Mouse (Mus musculus) limb, embryonic 15.5 days (tissue): ENCODE data around the gene Msantd3. TPM values are rescaled to one million over a fixed set of nuclear protein-coding genes. Genes with fewer than 3 reads are reported as not detected.

Experiments used
- ATAC-seq: fragments of 200-750 bp; cut with Nextera tagmentation; 2 replicates; pipeline ENCODE4 v1.8.0; 2017; ENCODE audit warnings: low read depth, moderate TSS enrichment; ENCODE audit not compliant: insufficient number of reproducible peaks, low FRiP score, low TSS enrichment
- H3K27ac ChIP-seq: fragments of 300-500 bp; sonication (generic); 2 replicates; pipeline ENCODE4 v1.5.1; 2015; ENCODE audit warnings: moderate library complexity, mild to moderate bottlenecking, inconsistent platforms
- H3K27me3 ChIP-seq: fragments of 300-500 bp; sonication (generic); 2 replicates; pipeline ENCODE4 v1.6.1; 2015; ENCODE audit warnings: inconsistent platforms
- H3K36me3 ChIP-seq: fragments of 300-500 bp; sonication (generic); 2 replicates; pipeline ENCODE4 v1.6.1; 2015; ENCODE audit warnings: inconsistent platforms
- H3K4me1 ChIP-seq: fragments of 300-500 bp; sonication (generic); 2 replicates; pipeline ENCODE4 v1.6.1; 2015; ENCODE audit warnings: inconsistent platforms
- H3K4me2 ChIP-seq: fragments of 300-500 bp; sonication (generic); 2 replicates; pipeline ENCODE4 v1.6.1; 2015; ENCODE audit warnings: mild to moderate bottlenecking, inconsistent platforms
- H3K4me3 ChIP-seq: fragments of 300-500 bp; sonication (generic); 2 replicates; pipeline ENCODE4 v1.5.1; 2015; ENCODE audit warnings: mild to moderate bottlenecking, inconsistent platforms
- H3K9ac ChIP-seq: fragments of 300-500 bp; sonication (generic); 2 replicates; pipeline ENCODE4 v1.6.1; 2015; ENCODE audit warnings: inconsistent platforms
- H3K9me3 ChIP-seq: fragments of 300-500 bp; sonication (generic); 2 replicates; pipeline ENCODE4 v1.6.1; 2016; ENCODE audit warnings: inconsistent platforms
- WGBS: fragments of 180-500 bp; shearing (Covaris S2); methylation state at CpG from one replicate; pipeline ENCODE4 v1.1.7; 2015; 5-methylcytosine and 5-hydroxymethylcytosine counted together
- polyA plus RNA-seq: library from polyadenylated mRNA; unstranded; fragments of >200 nt; fragmentation: Nextera tagmentation; extraction: Ambion mirVana; gene quantifications from 2 replicates; pipeline ENCODE4 v1.2.1, GENCODE M21; 2015

Msantd3 gene
- polyA plus RNA-seq, 1 experiment from 2014 or later, result 25.6 TPM

DNA sequence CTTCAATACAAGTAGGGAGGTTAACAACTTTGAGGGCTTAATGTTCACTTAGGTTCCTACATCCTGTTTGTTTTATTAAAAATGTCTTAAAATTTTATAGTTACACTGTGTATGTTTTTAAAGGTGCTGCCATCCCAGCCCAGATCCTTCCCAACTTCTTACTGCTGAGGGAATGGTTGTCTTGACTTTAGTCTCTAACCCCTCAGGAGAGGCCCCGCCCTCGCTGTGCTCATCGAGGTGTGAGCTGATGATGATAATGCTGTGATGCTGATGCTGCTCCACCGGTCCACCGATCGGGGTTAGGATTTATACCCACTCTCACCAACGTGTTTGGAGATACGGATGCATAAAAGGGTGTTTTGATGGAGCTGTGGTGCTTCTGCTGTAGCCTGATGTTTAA is 22.1 kb downstream of the Msantd3 start:
- Histone ChIP-seq H3K4me1 (0 out of 2 replicates have a peak, but pooled peaks cover 4% of the 10 kb centered on the region), H3K9ac (no peak overlapping the region), H3K27me3 (no peaks in the 10 kb centered on the region), H3K36me3 (peaks cover 33% of the 10 kb centered on the region), H3K27ac (no peak overlapping the region), H3K4me2 (no peak overlapping the region), H3K4me3 (no peak overlapping the region), H3K9me3 (no peaks in the 10 kb centered on the region)
- no peak for ATAC-seq
- 81% methylated on average over 8 of the region's 8 CpGs for WGBS

DNA sequence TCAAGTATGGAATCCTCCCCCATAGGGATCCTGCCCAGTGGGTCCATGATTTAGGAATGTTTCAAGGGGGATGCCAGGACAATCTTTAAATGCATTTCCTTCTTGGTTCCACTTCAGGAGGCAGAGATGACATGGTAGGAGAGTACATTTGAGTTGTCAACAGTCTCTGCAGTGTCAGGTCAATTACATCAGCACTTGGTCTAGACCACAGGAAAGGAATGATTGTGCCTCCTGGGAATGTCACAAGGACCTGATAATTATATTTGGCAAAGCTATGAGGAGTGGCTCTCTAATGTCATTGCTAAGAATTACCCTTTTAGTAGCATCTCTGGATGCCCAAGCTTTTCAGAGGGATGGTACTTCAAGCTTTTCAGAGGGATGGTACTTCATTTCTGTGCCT is 25.2 kb downstream of the Msantd3 start:
- peaks cover 22% of the 10 kb centered on the region for H3K36me3 ChIP-seq
- H3K9me3 ChIP-seq, result no peaks in the 10 kb centered on the region
- H3K4me1 ChIP-seq, result peaks cover 1% of the 10 kb centered on the region; the same call in 1 of the 2 replicates
- H3K27ac ChIP-seq, result no peak overlapping the region
- ATAC-seq, result no peak
- H3K27me3 ChIP-seq, result no peaks in the 10 kb centered on the region
- H3K4me2 ChIP-seq, result no peak overlapping the region
- H3K9ac ChIP-seq, result no peak overlapping the region
- no peak overlapping the region for H3K4me3 ChIP-seq

DNA sequence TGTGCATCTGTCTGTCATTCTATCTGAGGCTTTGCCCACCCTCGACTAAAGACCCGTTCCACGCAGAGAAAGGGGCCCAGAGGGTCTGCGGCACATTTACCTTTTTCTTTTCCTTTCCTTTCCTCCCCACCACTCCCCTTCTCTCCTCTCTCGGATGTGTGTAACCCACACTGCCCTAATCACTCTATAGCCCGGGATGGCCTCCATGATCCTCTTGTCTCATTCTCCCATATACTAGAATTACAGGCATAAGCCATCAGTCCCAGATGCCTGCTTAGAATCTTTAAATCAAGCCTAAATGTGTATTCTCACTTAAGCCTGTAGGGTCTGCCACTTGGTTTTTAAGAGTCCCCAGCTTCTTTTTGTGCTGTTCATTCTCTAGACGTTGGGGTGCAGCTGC is 36.6 kb downstream of the Msantd3 start:
- no peaks in the 10 kb centered on the region for H3K36me3 ChIP-seq
- H3K9me3 ChIP-seq, result no peaks in the 10 kb centered on the region
- H3K9ac ChIP-seq, result no peak overlapping the region
- H3K4me1 ChIP-seq, result no peaks in the 10 kb centered on the region
- ATAC-seq, result no peak
- no peak overlapping the region for H3K4me3 ChIP-seq
- WGBS, result 78% methylated on average over 7 of the region's 7 CpGs
- H3K4me2 ChIP-seq, result no peak overlapping the region
- no peaks in the 10 kb centered on the region for H3K27me3 ChIP-seq
- H3K27ac ChIP-seq, result no peak overlapping the region

DNA sequence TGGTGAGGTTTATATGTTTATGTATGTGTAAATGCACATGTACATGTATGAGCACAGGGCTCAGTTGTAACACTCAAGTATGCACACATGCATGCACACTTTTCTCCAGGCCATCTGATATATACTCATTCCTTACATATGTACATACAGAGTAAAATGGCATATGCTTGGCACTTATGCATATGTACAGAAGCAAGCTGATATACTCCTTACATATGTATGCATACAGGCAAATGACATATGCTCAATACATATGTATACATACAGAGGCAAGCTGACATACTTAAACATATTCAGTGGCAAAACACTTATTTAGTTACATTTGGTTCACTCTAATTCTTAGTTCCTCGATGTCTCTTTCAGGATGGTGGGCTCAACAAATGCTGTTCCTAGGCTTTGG is 38.1 kb downstream of the Msantd3 start:
- H3K9me3 ChIP-seq, result no peaks in the 10 kb centered on the region
- H3K4me1 ChIP-seq, result no peaks in the 10 kb centered on the region
- H3K27me3 ChIP-seq, result no peaks in the 10 kb centered on the region
- no peaks in the 10 kb centered on the region for H3K36me3 ChIP-seq
- no peak overlapping the region for H3K4me2 ChIP-seq
- H3K4me3 ChIP-seq, result no peak overlapping the region
- no peak overlapping the region for H3K27ac ChIP-seq
- WGBS, result 92% methylated on average over 1 of the region's 1 CpGs
- ATAC-seq, result no peak
- no peak overlapping the region for H3K9ac ChIP-seq

DNA sequence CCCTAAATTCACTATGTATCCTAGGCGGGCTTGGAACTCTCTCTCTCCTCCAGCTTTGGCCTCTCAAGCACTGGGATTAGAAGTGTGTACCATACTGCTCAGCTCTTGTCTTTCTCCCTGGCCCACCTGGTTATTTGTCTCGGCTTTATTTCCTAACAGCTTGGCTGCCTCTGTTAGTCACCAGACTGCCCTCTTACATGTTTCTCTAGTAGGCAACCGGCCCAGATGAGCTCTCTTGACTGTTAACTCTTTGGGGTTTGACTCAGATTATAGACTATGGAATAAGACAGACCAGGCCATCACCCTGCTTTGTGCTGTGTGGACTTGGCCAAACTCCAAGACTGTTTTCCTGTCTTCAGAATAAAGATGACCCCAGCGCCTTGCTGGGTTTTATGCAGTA is 38.7 kb downstream of the Msantd3 start:
- no peaks in the 10 kb centered on the region for H3K4me1 ChIP-seq
- H3K36me3 ChIP-seq, result no peaks in the 10 kb centered on the region
- no peak overlapping the region for H3K4me2 ChIP-seq
- H3K9ac ChIP-seq, result no peak overlapping the region
- ATAC-seq, result no peak
- no peaks in the 10 kb centered on the region for H3K27me3 ChIP-seq
- no peaks in the 10 kb centered on the region for H3K9me3 ChIP-seq
- WGBS, result 47% methylated on average over 4 of the region's 4 CpGs
- no peak overlapping the region for H3K4me3 ChIP-seq
- no peak overlapping the region for H3K27ac ChIP-seq

DNA sequence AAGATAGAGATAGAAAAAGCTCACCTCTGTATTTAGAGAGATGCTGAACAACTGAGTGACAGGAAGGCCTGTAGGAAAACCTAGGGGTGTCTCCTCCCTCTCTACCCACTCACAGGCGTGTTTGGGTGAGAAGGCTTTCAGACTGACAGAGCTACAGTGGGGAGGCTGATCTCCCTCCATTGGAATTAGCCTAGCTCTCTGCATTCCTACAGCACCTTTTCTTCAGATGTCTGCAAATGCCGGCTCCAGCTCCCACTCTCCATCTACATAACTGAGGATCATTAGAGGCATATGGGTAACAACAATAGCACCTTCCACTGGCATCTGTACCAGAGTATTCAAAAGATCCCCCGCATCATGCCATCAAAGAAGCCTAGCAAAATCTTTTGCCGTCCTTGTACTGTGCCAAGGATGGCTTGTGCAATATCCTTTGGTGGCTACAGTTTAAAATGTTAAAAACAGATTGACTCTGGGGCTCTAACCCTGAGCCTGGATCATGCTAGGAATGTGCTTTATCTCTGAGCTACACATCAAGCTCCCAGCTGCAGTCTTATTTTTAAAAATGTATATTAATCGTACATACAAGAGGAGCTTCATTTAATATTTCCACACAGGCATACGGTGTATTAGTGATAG is 39.9 kb downstream of the Msantd3 start:
- H3K27me3 ChIP-seq, result no peaks in the 10 kb centered on the region
- H3K4me3 ChIP-seq, result no peak overlapping the region
- H3K4me1 ChIP-seq, result 0 out of 2 replicates have a peak, but pooled peaks cover 2% of the 10 kb centered on the region
- no peaks in the 10 kb centered on the region for H3K9me3 ChIP-seq
- H3K4me2 ChIP-seq, result no peak overlapping the region
- WGBS, result 54% methylated on average over 6 of the region's 6 CpGs
- ATAC-seq, result no peak
- H3K9ac ChIP-seq, result no peak overlapping the region
- H3K27ac ChIP-seq, result no peak overlapping the region
- no peaks in the 10 kb centered on the region for H3K36me3 ChIP-seq

DNA sequence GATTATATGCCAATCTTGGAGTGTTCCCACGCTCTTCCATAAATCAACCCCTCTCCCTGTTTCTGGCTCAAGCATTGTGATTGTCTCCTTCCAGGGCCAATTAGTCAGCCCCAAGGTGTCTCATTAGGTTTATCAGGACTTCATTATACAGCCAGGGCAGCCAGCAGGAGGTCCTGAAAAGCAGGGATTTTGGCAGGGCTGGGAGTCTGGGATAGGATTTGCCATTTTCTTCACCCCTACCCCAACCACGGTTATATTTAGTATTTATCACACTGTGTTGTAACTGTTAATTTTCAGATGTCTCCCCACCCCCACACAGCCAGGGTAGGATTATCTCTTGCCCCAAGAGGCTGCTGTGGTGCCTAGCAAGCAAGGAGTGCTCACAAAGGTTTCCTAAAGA is 41.5 kb downstream of the Msantd3 start:
- WGBS, result 27% methylated on average over 2 of the region's 2 CpGs
- no peak for ATAC-seq

DNA sequence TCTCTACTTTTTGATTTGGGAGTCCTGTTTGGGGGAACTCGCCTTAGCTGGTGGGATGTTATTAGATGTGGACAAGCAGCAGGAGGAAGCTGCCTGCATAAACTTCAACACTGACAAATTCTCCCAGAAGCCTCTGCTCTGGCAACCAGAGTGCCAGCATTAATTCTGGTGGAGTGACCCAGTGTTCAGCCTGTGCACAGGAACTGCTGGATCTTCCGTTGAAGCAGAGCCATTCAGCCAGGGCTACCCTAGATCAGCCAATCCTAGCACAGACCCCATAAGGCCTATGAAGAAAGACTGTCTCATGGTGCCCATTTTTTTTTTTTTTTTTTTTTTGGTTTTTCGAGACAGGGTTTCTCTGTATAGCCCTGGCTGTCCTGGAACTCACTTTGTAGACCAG is 42.3 kb downstream of the Msantd3 start:
- WGBS, result 78% methylated on average over 2 of the region's 3 CpGs
- H3K4me1 ChIP-seq, result peaks cover 13% of the 10 kb centered on the region
- H3K27me3 ChIP-seq, result no peaks in the 10 kb centered on the region
- no peaks in the 10 kb centered on the region for H3K36me3 ChIP-seq
- H3K9me3 ChIP-seq, result no peaks in the 10 kb centered on the region
- H3K27ac ChIP-seq, result no peak overlapping the region
- no peak overlapping the region for H3K9ac ChIP-seq
- H3K4me2 ChIP-seq, result no peak overlapping the region
- H3K4me3 ChIP-seq, result no peak overlapping the region
- ATAC-seq, result no peak

More for the DNA sequence above, 41.5 kb downstream of the Msantd3 start:
- peaks cover 7% of the 10 kb centered on the region for H3K4me1 ChIP-seq
- H3K27ac ChIP-seq, result no peak overlapping the region
- no peak overlapping the region for H3K4me2 ChIP-seq
- no peaks in the 10 kb centered on the region for H3K9me3 ChIP-seq
- H3K27me3 ChIP-seq, result no peaks in the 10 kb centered on the region
- no peak overlapping the region for H3K9ac ChIP-seq
- H3K4me3 ChIP-seq, result no peak overlapping the region
- no peaks in the 10 kb centered on the region for H3K36me3 ChIP-seq

DNA sequence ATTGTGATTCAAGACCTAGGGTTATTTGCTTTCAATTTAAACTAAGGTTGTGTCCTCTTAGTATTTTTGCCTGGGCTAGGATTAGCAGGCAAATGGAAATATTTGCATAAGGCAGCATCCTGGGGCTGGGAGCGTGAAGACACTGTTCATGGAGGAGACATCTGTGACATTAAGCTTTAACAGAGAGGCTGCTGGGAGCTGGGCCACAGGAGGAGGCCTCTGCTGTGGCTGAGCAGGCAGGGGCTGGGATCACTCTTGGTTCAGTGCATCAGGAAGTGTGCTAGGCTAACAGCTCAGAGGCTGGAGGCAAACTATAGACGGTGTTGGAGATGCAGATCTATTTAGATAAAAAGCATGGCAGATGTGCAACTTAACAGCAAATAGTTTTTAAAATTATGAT is 43.2 kb downstream of the Msantd3 start:
- peaks cover 13% of the 10 kb centered on the region for H3K4me1 ChIP-seq
- H3K9ac ChIP-seq, result no peak overlapping the region
- H3K4me2 ChIP-seq, result no peak overlapping the region
- no peaks in the 10 kb centered on the region for H3K36me3 ChIP-seq
- no peak overlapping the region for H3K4me3 ChIP-seq
- no peaks in the 10 kb centered on the region for H3K9me3 ChIP-seq
- ATAC-seq, result no peak
- no peaks in the 10 kb centered on the region for H3K27me3 ChIP-seq
- 76% methylated on average over 2 of the region's 2 CpGs for WGBS
- H3K27ac ChIP-seq, result no peak overlapping the region

DNA sequence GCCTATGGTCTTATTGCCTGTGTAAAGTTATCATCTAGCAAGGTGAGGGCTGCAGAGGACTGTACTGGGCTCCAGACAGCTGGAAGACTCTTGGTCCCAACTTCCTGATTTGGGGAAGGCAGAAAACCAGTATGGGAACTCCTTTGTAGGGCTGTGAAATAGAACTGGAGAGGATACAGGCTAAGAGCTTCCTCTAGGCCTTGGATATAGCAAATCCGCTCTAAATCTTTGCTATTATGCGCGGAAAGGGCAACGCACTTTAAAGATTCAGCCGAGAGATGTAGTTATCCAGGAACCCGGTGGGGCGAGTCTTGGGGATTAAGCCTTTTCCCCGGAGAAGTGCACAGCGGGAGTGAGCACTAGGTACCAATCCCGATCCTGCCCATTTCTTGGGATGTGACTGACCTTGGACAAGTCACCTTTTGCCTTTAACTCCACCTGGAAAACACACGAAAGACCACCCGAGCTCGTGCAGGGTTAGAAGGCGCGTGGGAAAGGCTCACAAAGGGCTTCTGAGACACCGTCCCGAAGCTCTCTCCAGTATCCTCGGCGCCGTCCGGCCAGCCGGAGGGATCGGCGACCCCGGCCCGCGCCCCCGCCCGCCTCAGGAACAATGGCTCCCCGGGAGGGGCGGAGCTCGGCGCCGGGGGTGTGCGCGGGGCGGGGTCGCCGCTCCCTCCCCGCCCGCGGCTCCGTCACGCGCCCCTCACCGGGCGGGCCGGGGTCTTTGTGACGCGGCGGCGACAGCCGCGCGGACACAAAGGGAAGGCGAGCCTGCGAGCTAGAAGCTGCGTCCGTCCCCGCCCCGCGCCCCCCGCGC is 44.9 kb downstream of the Msantd3 start, which contains the start of gene Tmeff1:
Gene Tmeff1, plus strand, starts transcription at position 754 of the 820 bp plus-strand sequence.
- ATAC-seq, result peak; percentile 81
- 1% methylated on average over 56 of the region's 64 CpGs for WGBS
- peak within 1 kb of the TSS; percentile 83 for H3K4me3 ChIP-seq

DNA sequence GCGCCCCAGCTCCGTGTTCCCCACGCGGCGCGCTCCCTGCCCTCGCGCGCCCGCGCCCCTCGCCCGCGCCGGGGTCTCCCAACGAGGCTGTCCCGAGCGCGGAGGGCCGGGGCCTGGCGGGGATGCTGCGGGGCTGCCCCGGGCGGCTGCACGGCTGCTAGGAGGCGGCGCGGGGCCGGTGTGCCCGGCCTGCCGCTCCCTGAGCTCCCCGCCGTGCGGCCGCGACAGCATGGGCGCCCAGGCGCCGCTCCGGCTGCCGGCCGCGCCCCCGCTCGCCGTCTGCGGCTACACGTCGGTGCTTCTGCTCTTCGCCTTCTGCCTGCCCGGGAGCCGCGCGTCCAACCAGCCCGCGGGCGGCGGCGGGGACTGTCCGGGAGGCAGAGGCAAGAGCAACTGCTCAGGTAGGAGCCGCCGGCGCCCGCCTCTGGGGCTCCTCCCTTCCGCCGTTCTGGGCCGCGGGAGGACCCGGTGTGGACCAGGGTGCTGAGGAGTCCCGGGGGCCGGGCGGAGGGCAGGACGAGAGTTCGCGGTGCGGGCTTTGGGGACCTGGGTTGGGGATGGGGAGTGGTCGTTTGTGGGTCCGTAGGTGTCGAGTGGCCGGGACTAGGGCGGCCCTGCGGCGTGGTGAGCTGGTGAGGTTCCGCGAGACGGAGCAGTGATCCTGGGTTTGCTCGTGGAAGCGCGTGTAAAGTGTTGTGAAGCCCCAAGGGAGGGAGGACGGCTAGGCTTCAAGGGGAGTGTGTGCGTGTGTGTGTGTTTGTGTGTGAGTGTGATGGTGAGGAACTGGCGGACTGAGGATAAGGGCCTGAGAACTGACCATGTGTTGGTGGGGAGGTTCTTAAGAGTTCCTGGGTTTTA is 45.7 kb downstream of the Msantd3 start:
- peak; percentile 62 for ATAC-seq
- Histone ChIP-seq H3K36me3 (no peaks in the 10 kb centered on the region), H3K27ac (peak overlapping the region; percentile 84), H3K9ac (peak overlapping the region; percentile 68), H3K9me3 (no peaks in the 10 kb centered on the region), H3K4me3 (peak overlapping the region; percentile 83), H3K4me1 (peaks cover 13% of the 10 kb centered on the region), H3K27me3 (no peaks in the 10 kb centered on the region), H3K4me2 (peak overlapping the region; percentile 86)
- WGBS, result under 1% methylated on average over 84 of the region's 92 CpGs

More for the DNA sequence above, 44.9 kb downstream of the Msantd3 start, which contains the start of gene Tmeff1:
- Histone ChIP-seq H3K4me2 (peak within 1 kb of the TSS; percentile 86), H3K9ac (peak within 1 kb of the TSS; percentile 68), H3K4me1 (peaks cover 13% of the 10 kb centered on the region), H3K36me3 (no peaks in the 10 kb centered on the region), H3K27ac (peak within 1 kb of the TSS; percentile 84), H3K27me3 (no peaks in the 10 kb centered on the region), H3K9me3 (no peaks in the 10 kb centered on the region)
